Mouse (Mus musculus): ENCODE data around the gene Kcna5.

Gene Kcna5

GRCm38 (mm10) chr6:126502691-126503301 lies 32.4 kb downstream of the Kcna5 start:
- TF ChIP-seq GATA4 (IDR thresholded peaks at IDR 0.05; ENCODE audit: insufficient replicate concordance, low read length) = no peak; the same call in 1 of the 2 replicates

GRCm38 (mm10) chr6:126500985-126501384 lies 34.2 kb downstream of the Kcna5 start:
- no peak for TF ChIP-seq GATA4 (IDR thresholded peaks at IDR 0.05; ENCODE audit: insufficient replicate concordance, low read length)

GRCm38 (mm10) chr6:126500088-126500487 lies 35.1 kb downstream of the Kcna5 start:
- TF ChIP-seq GATA4 (IDR thresholded peaks at IDR 0.05; ENCODE audit: insufficient replicate concordance, low read length) = no peak

- no peak for TF ChIP-seq GATA4 (IDR thresholded peaks at IDR 0.05; ENCODE audit: insufficient replicate concordance, low read length)
Measured at GRCm38 (mm10) chr6:126497878-126498277, 37.3 kb downstream of the Kcna5 start.

DNA sequence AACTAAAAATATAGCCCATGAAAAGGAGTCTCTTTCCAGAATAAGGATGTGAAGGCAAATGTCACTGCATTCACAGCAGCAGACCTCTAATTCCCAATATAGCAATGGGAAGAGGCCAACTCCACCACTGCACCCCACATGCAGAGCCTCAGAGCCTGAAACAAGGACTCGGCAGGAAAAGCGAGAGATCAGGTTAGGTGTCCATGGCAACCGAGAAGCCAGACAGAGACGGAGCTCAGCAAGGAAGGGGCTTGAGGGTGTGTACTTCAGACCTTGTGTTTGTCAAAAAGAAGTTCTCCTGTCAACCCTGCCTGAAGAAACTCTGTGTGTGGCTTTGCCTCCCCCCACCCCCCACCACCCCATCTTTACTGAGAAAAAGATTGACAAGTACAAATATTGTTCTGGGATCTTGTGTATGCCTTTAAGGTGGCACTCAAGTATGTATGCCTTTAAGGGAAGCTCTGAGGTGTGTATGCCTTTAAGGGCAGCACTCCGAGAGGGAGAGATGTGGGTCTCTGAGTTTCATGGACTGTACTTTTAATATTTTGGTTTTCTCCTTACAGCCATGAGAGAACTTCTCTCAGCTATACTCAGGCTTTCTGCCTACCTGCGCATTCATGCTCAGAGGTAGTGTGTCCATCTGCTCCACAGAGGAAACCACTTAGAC lies 37.9 kb downstream of the Kcna5 start:
- TF ChIP-seq GATA4 (IDR thresholded peaks at IDR 0.05; ENCODE audit: insufficient replicate concordance, low read length) = no peak

- TF ChIP-seq GATA4 (IDR thresholded peaks at IDR 0.05; ENCODE audit: insufficient replicate concordance, low read length) = no peak
Measured at GRCm38 (mm10) chr6:126487136-126487535, 48.1 kb downstream of the Kcna5 start.

DNA sequence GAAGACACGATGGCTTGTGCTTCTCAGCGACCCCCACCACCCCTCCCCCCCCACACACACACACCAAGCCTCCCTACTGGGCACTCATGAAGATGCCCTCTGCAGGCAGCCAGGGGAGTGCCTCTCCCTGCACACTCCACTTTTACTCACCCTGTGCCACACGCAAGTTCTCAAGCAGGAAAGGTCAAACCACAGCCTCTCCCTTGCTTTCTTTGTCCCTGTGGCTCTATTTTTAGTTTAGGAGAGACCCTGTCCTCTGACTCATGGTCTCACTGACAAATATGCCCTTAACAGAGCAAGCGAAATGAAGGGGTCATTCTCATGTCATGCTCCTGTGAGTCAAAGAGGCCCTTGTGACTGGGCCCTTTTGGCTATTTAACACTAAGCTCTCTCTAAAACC lies 50.3 kb downstream of the Kcna5 start:
- no peak for TF ChIP-seq GATA4 (IDR thresholded peaks at IDR 0.05; ENCODE audit: insufficient replicate concordance, low read length)

DNA sequence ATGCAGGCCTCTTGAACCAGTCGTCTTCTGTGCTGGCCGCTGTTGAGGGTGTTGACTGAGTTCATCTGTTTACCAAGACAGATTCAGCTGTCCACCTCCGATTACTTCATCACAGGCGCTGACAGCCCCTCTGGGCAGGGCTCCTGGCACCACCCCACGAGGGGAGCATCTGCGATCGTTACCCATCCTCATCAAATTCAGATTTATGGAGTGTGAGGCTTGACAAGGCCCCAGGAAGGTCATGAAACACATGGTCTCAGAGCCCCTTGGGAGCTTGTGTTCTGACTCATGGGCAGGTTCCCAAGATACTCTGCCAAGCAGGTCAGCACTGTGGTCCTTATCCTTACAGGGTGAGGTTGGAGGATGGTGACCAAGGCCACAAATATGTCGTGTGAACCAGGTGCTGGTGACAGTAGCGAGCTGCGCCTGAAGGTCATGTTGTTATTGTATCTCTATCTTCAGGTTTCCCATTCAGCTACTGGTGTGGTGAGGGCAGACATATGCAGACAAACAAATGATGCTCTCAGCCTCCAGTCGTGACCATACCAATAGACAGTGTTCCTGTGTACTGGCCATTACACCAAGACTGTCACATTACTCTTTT lies 51.8 kb downstream of the Kcna5 start:
- TF ChIP-seq GATA4 (IDR thresholded peaks at IDR 0.05; ENCODE audit: insufficient replicate concordance, low read length) = no peak
